Mouse (Mus musculus): ENCODE measurements around the gene Snx27. TPM values are rescaled to one million over a fixed set of nuclear protein-coding genes. Genes with fewer than 3 reads are reported as not detected.

The Snx27 gene
- polyA plus RNA-seq, 1 experiment from 2014 or later, result 30.7 TPM

- Histone ChIP-seq H3K9ac (no peak overlapping the region), H3K36me3 (no peaks in the 10 kb centered on the region), H3K27ac (no peak overlapping the region), H3K9me3 (replicated peaks) (no peaks in the 10 kb centered on the region), H3K4me3 (no peak overlapping the region), H3K4me1 (replicated peaks) (peaks cover 12% of the 10 kb centered on the region), H3K27me3 (no peaks in the 10 kb centered on the region), H3K4me2 (no peak overlapping the region)
- no peak for ATAC-seq (replicated peaks; ENCODE audit: insufficient number of reproducible peaks, insufficient read depth, low FRiP score, low read depth)
- 71% methylated on average over 2 of the region's 2 CpGs for WGBS
These were observed 17.0 kb downstream of the Snx27 start for GRCm38 (mm10) chr3:94565557-94565956.

- Histone ChIP-seq H3K27me3 (no peaks in the 10 kb centered on the region), H3K9ac (no peak overlapping the region), H3K4me3 (no peak overlapping the region), H3K4me1 (replicated peaks) (peaks cover 12% of the 10 kb centered on the region), H3K36me3 (0 out of 2 replicates have a peak, but pooled peaks cover 1% of the 10 kb centered on the region), H3K4me2 (no peak overlapping the region), H3K9me3 (replicated peaks) (no peaks in the 10 kb centered on the region), H3K27ac (no peak overlapping the region; the same call in 1 of the 2 replicates)
- ATAC-seq (replicated peaks; ENCODE audit: insufficient number of reproducible peaks, insufficient read depth, low FRiP score, low read depth), result no peak
- 37% methylated on average over 3 of the region's 3 CpGs for WGBS
These were observed 17.4 kb downstream of the Snx27 start for GRCm38 (mm10) chr3:94565127-94565526.

- Histone ChIP-seq H3K9ac (no peak overlapping the region), H3K27me3 (no peaks in the 10 kb centered on the region), H3K36me3 (0 out of 2 replicates have a peak, but pooled peaks cover 8% of the 10 kb centered on the region), H3K4me1 (replicated peaks) (peaks cover 12% of the 10 kb centered on the region), H3K27ac (no peak overlapping the region), H3K9me3 (replicated peaks) (no peaks in the 10 kb centered on the region), H3K4me3 (no peak overlapping the region), H3K4me2 (no peak overlapping the region)
- 70% methylated on average over 4 of the region's 4 CpGs for WGBS
- ATAC-seq (replicated peaks; ENCODE audit: insufficient number of reproducible peaks, insufficient read depth, low FRiP score, low read depth), result no peak
These were observed 18.0 kb downstream of the Snx27 start for GRCm38 (mm10) chr3:94564356-94565010.

GRCm38 (mm10) chr3:94563163-94563562 is 19.4 kb downstream of the Snx27 start:
- no peak overlapping the region for H3K4me2 ChIP-seq
- no peak for ATAC-seq (replicated peaks; ENCODE audit: insufficient number of reproducible peaks, insufficient read depth, low FRiP score, low read depth)
- H3K4me3 ChIP-seq, result no peak overlapping the region
- H3K9ac ChIP-seq, result no peak overlapping the region
- H3K36me3 ChIP-seq, result peaks cover 16% of the 10 kb centered on the region; the same call in 1 of the 2 replicates
- 83% methylated on average over 3 of the region's 3 CpGs for WGBS
- H3K4me1 ChIP-seq (replicated peaks), result peaks cover 12% of the 10 kb centered on the region
- H3K27me3 ChIP-seq, result no peaks in the 10 kb centered on the region
- H3K9me3 ChIP-seq (replicated peaks), result no peaks in the 10 kb centered on the region
- no peak overlapping the region for H3K27ac ChIP-seq

GRCm38 (mm10) chr3:94559931-94560429 is 22.5 kb downstream of the Snx27 start:
- no peaks in the 10 kb centered on the region for H3K27me3 ChIP-seq

GRCm38 (mm10) chr3:94549041-94549440 is 33.5 kb downstream of the Snx27 start:
- Histone ChIP-seq H3K9ac (no peak overlapping the region), H3K4me3 (no peak overlapping the region), H3K27me3 (no peaks in the 10 kb centered on the region), H3K4me2 (no peak overlapping the region), H3K4me1 (replicated peaks) (no peaks in the 10 kb centered on the region; the same call in 1 of the 2 replicates), H3K36me3 (no peaks in the 10 kb centered on the region), H3K27ac (no peak overlapping the region), H3K9me3 (replicated peaks) (no peaks in the 10 kb centered on the region)
- ATAC-seq (replicated peaks; ENCODE audit: insufficient number of reproducible peaks, insufficient read depth, low FRiP score, low read depth), result no peak
- WGBS, result 87% methylated on average over 2 of the region's 2 CpGs

More at GRCm38 (mm10) chr3:94559931-94560429, 22.5 kb downstream of the Snx27 start:
- no peak for ATAC-seq (replicated peaks; ENCODE audit: insufficient number of reproducible peaks, insufficient read depth, low FRiP score, low read depth)
- H3K4me1 ChIP-seq (replicated peaks), result peaks cover 7% of the 10 kb centered on the region
- H3K9me3 ChIP-seq (replicated peaks), result no peaks in the 10 kb centered on the region
- H3K4me3 ChIP-seq, result no peak overlapping the region
- peaks cover 21% of the 10 kb centered on the region for H3K36me3 ChIP-seq
- WGBS, result 79% methylated on average over 5 of the region's 5 CpGs
- H3K27ac ChIP-seq, result no peak overlapping the region
- H3K9ac ChIP-seq, result no peak overlapping the region
- no peak overlapping the region for H3K4me2 ChIP-seq

GRCm38 (mm10) chr3:94537187-94537586 is 45.3 kb downstream of the Snx27 start:
- Histone ChIP-seq H3K36me3 (no peaks in the 10 kb centered on the region), H3K27ac (no peak overlapping the region), H3K27me3 (no peaks in the 10 kb centered on the region), H3K9me3 (replicated peaks) (no peaks in the 10 kb centered on the region), H3K4me3 (no peak overlapping the region), H3K9ac (no peak overlapping the region), H3K4me2 (no peak overlapping the region), H3K4me1 (replicated peaks) (no peaks in the 10 kb centered on the region)
- no peak for ATAC-seq (replicated peaks; ENCODE audit: insufficient number of reproducible peaks, insufficient read depth, low FRiP score, low read depth)
- 98% methylated on average over 3 of the region's 3 CpGs for WGBS

- H3K27ac ChIP-seq, result no peak overlapping the region
- H3K9me3 ChIP-seq (replicated peaks), result no peaks in the 10 kb centered on the region
- no peaks in the 10 kb centered on the region for H3K27me3 ChIP-seq
- no peak overlapping the region for H3K4me2 ChIP-seq
- H3K4me1 ChIP-seq (replicated peaks), result no peaks in the 10 kb centered on the region
- H3K4me3 ChIP-seq, result no peak overlapping the region
- no peak for ATAC-seq (replicated peaks; ENCODE audit: insufficient number of reproducible peaks, insufficient read depth, low FRiP score, low read depth)
- H3K9ac ChIP-seq, result no peak overlapping the region
- H3K36me3 ChIP-seq, result peaks cover 3% of the 10 kb centered on the region
These were observed 48.5 kb downstream of the Snx27 start for GRCm38 (mm10) chr3:94533968-94534367.

GRCm38 (mm10) chr3:94526731-94527130 is 55.8 kb downstream of the Snx27 start:
- 72% methylated on average over 2 of the region's 2 CpGs for WGBS
- Histone ChIP-seq H3K4me1 (replicated peaks) (no peaks in the 10 kb centered on the region), H3K4me2 (no peak overlapping the region), H3K27me3 (no peaks in the 10 kb centered on the region), H3K9ac (no peak overlapping the region), H3K4me3 (no peak overlapping the region), H3K9me3 (replicated peaks) (no peaks in the 10 kb centered on the region), H3K36me3 (peaks cover 25% of the 10 kb centered on the region), H3K27ac (no peak overlapping the region)
- no peak for ATAC-seq (replicated peaks; ENCODE audit: insufficient number of reproducible peaks, insufficient read depth, low FRiP score, low read depth)

GRCm38 (mm10) chr3:94506664-94507063 is 75.9 kb downstream of the Snx27 start:
- ATAC-seq (replicated peaks; ENCODE audit: insufficient number of reproducible peaks, insufficient read depth, low FRiP score, low read depth), result no peak
- 92% methylated on average over 1 of the region's 1 CpGs for WGBS
- no peak overlapping the region for H3K27ac ChIP-seq
- H3K9me3 ChIP-seq (replicated peaks), result no peaks in the 10 kb centered on the region
- H3K4me1 ChIP-seq (replicated peaks), result no peaks in the 10 kb centered on the region
- peaks cover 35% of the 10 kb centered on the region for H3K36me3 ChIP-seq
- no peak overlapping the region for H3K4me2 ChIP-seq
- H3K4me3 ChIP-seq, result no peak overlapping the region
- no peak overlapping the region for H3K9ac ChIP-seq
- no peaks in the 10 kb centered on the region for H3K27me3 ChIP-seq

GRCm38 (mm10) chr3:94502243-94502642 is 80.3 kb downstream of the Snx27 start:
- no peak for ATAC-seq (replicated peaks; ENCODE audit: insufficient number of reproducible peaks, insufficient read depth, low FRiP score, low read depth)
- Histone ChIP-seq H3K4me1 (replicated peaks) (no peaks in the 10 kb centered on the region), H3K27ac (no peak overlapping the region), H3K4me3 (no peak overlapping the region), H3K9ac (no peak overlapping the region), H3K9me3 (replicated peaks) (no peaks in the 10 kb centered on the region), H3K27me3 (no peaks in the 10 kb centered on the region), H3K4me2 (no peak overlapping the region), H3K36me3 (peaks cover 26% of the 10 kb centered on the region)
- WGBS, result 77% methylated on average over 3 of the region's 3 CpGs

GRCm38 (mm10) chr3:94497162-94497561 is 85.4 kb downstream of the Snx27 start:
- H3K4me3 ChIP-seq, result no peak overlapping the region
- no peak for ATAC-seq (replicated peaks; ENCODE audit: insufficient number of reproducible peaks, insufficient read depth, low FRiP score, low read depth)
- H3K9ac ChIP-seq, result no peak overlapping the region
- no peak overlapping the region for H3K4me2 ChIP-seq
- no peaks in the 10 kb centered on the region for H3K9me3 ChIP-seq (replicated peaks)
- 85% methylated on average over 4 of the region's 4 CpGs for WGBS
- H3K36me3 ChIP-seq, result peaks cover 10% of the 10 kb centered on the region; the same call in 1 of the 2 replicates
- H3K4me1 ChIP-seq (replicated peaks), result no peaks in the 10 kb centered on the region
- no peak overlapping the region for H3K27ac ChIP-seq
- no peaks in the 10 kb centered on the region for H3K27me3 ChIP-seq
